Mouse (Mus musculus) neural tube, embryonic 13.5 days (tissue): Measurements from ENCODE around the gene Vat1. TPM values are rescaled to one million over a fixed set of nuclear protein-coding genes. Genes with fewer than 3 reads are reported as not detected.
"Not testable (repeated sequence)": the region's sequence is repeated elsewhere in the genome, so short reads cannot be mapped to it uniquely, and the experiment has no call there.

ENCODE experiments used
- ATAC-seq: fragments of 200-750 bp; cut with Nextera tagmentation; 2 replicates; pipeline ENCODE4 v1.8.0; 2017; ENCODE audit warnings: low read depth, mild to moderate bottlenecking, moderate TSS enrichment, moderate library complexity
- H3K27ac ChIP-seq: fragments of 300-500 bp; sonication (generic); replicated peaks from 2 replicates; pipeline ENCODE4 v1.5.1; 2015; ENCODE audit warnings: moderate library complexity, mild to moderate bottlenecking, inconsistent platforms
- H3K27me3 ChIP-seq: fragments of 300-500 bp; sonication (generic); 2 replicates; pipeline ENCODE4 v1.6.1; 2015; ENCODE audit warnings: mild to moderate bottlenecking, inconsistent platforms
- H3K36me3 ChIP-seq: fragments of 300-500 bp; sonication (generic); 2 replicates; pipeline ENCODE4 v1.6.1; 2015; ENCODE audit warnings: mild to moderate bottlenecking, inconsistent platforms
- H3K4me1 ChIP-seq: fragments of 300-500 bp; sonication (generic); replicated peaks from 2 replicates; pipeline ENCODE4 v1.6.1; 2015; ENCODE audit warnings: inconsistent platforms
- H3K4me2 ChIP-seq: fragments of 300-500 bp; sonication (generic); 2 replicates; pipeline ENCODE4 v1.6.1; 2015; ENCODE audit warnings: inconsistent platforms, mild to moderate bottlenecking, moderate library complexity
- H3K4me3 ChIP-seq: fragments of 300-500 bp; sonication (generic); 2 replicates; pipeline ENCODE4 v1.5.1; 2015; ENCODE audit warnings: mild to moderate bottlenecking, inconsistent platforms
- H3K9ac ChIP-seq: fragments of 300-500 bp; sonication (generic); 2 replicates; pipeline ENCODE4 v1.6.1; 2015; ENCODE audit warnings: moderate library complexity, mild to moderate bottlenecking, inconsistent platforms
- H3K9me3 ChIP-seq: fragments of 300-500 bp; sonication (generic); 2 replicates; pipeline ENCODE4 v1.6.1; 2016; ENCODE audit warnings: inconsistent platforms
- WGBS: fragments of 180-500 bp; shearing (Covaris S2); methylation state at CpG from one replicate; pipeline ENCODE4 v1.1.7; 2015; 5-methylcytosine and 5-hydroxymethylcytosine counted together
- polyA plus RNA-seq: library from polyadenylated mRNA; unstranded; fragments of >200 nt; fragmentation: Nextera tagmentation; extraction: Ambion mirVana; gene quantifications from 2 replicates; pipeline ENCODE4 v1.2.1, GENCODE M21; 2015

Vat1 gene
- polyA plus RNA-seq, 1 experiment from 2014 or later = 75.8 TPM

GRCm38 (mm10) chr11:101476361-101476760, 10.3 kb upstream of the Vat1 start:
- 81% methylated on average over 4 of the region's 4 CpGs for WGBS
- not testable (repeated sequence) for H3K9me3 ChIP-seq, H3K4me3 ChIP-seq, H3K27me3 ChIP-seq, H3K4me2 ChIP-seq, H3K36me3 ChIP-seq, H3K9ac ChIP-seq, ATAC-seq, H3K27ac ChIP-seq
- peaks cover 51% of the 10 kb centered on the region for H3K4me1 ChIP-seq

DNA sequence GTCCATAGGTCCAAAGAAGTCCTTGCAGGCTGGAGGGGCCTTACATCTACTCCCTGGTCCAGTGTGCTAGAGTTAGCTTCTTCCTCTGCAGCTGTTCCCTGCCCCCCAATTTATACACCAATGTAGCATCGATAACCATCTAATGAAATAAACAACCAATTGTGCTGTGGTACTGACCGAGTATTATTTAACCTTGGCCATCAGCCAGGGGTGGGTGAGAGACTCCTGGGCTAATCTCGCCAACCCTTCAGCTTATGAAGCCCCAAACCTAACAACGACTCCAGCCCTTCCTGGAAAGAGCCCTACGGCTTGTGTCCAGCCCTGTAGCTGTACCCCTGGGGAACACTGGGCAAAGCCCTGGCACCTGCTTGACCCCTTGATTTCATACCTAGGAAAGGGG, 8.3 kb upstream of the Vat1 start:
- Histone ChIP-seq H3K36me3 (peaks cover 17% of the 10 kb centered on the region), H3K4me2 (no peak overlapping the region), H3K27me3 (no peaks in the 10 kb centered on the region), H3K4me1 (peaks cover 58% of the 10 kb centered on the region), H3K9ac (no peak overlapping the region), H3K4me3 (no peak overlapping the region), H3K27ac (no peak overlapping the region), H3K9me3 (no peaks in the 10 kb centered on the region)
- 64% methylated on average over 5 of the region's 5 CpGs for WGBS
- ATAC-seq = no peak

DNA sequence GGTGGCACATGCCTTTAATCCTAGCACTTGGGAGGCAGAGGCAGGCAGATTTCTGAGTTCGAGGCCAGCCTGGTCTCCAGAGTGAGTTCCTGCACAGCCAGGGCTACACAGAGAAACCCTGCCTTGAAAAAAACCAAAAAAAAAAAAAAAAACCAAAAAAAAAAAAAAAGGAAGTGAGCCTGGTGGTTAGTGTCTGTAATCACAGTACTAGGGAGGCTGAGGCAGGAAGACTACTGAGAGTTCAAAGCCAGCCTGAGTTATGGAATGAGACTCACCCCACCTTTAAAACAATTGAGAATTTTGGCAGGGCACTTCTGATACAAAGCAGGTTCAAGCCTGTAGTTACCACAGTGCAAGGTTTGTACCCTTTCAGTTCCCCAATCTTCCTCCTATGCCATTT, 7.7 kb upstream of the Vat1 start:
- H3K27me3 ChIP-seq, H3K9ac ChIP-seq, H3K9me3 ChIP-seq, H3K27ac ChIP-seq, ATAC-seq, H3K4me3 ChIP-seq, H3K4me2 ChIP-seq: not testable (repeated sequence)
- WGBS = 100% methylated on average over 1 of the region's 1 CpGs
- peaks cover 17% of the 10 kb centered on the region for H3K36me3 ChIP-seq
- peaks cover 58% of the 10 kb centered on the region for H3K4me1 ChIP-seq

- Histone ChIP-seq H3K4me1 (peaks cover 59% of the 10 kb centered on the region), H3K9me3 (no peaks in the 10 kb centered on the region), H3K27ac (peak overlapping the region; percentile 19; the same call in 1 of the 2 replicates), H3K36me3 (peaks cover 17% of the 10 kb centered on the region), H3K4me3 (no peak overlapping the region), H3K9ac (no peak overlapping the region), H3K27me3 (no peaks in the 10 kb centered on the region), H3K4me2 (no peak overlapping the region)
- ATAC-seq = no peak
- 47% methylated on average over 7 of the region's 7 CpGs for WGBS
Observed at GRCm38 (mm10) chr11:101472336-101472735, 6.3 kb upstream of the Vat1 start.

- Histone ChIP-seq H3K4me1 (peaks cover 59% of the 10 kb centered on the region), H3K9ac (no peak overlapping the region), H3K9me3 (no peaks in the 10 kb centered on the region), H3K27ac (peak overlapping the region; percentile 19; the same call in 1 of the 2 replicates), H3K4me2 (no peak overlapping the region), H3K36me3 (peaks cover 17% of the 10 kb centered on the region), H3K27me3 (no peaks in the 10 kb centered on the region), H3K4me3 (no peak overlapping the region)
- 60% methylated on average over 3 of the region's 3 CpGs for WGBS
- ATAC-seq = no peak
Observed at GRCm38 (mm10) chr11:101471926-101472325, 5.9 kb upstream of the Vat1 start.

DNA sequence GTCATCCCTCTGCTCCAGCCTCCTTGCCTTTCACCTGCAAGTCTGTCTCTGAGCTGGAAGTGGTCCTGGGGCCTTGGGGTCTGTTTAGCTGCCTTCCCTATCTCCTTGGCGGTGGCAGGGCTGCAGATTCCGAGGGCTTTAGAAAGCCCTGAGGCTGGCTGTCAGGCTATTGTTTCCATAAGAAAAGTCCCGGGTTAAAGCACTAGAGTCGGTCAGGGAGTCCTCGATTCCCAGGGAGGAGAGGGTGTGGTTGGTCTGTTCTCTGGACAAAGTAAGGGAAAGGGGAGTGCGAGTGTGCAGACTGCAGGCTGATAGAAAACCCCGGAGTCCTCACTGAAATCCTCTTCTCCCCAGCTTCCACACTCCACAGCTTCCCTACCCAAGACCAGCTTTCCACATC, 4.2 kb upstream of the Vat1 start:
- Histone ChIP-seq H3K4me1 (peaks cover 67% of the 10 kb centered on the region), H3K9ac (peak overlapping the region; percentile 49; the same call in 1 of the 2 replicates)
- no peak for ATAC-seq

DNA sequence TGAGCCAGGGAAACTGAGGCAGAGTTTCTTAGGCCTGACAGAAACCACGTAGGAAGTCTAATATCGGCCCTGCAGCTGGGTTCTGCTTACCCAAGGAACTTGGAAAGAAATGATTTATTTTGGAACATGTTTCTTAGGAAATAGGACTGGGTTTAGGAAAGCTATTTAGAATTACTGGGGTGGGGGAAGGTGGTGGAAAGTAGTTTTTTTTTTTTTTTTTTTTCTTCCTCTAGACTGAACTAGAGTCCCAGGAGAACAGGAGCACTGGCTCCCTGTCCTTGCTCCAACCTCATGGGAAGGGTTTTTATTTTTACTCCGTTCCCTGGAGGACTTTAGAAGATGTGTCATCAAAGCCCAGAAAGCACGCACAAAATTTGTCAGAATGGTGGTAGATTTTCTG, 3.1 kb upstream of the Vat1 start:
- Histone ChIP-seq H3K27me3 (no peaks in the 10 kb centered on the region), H3K27ac (no peak overlapping the region), H3K36me3 (peaks cover 17% of the 10 kb centered on the region), H3K4me2 (peak overlapping the region; percentile 73), H3K4me1 (peaks cover 73% of the 10 kb centered on the region), H3K9me3 (no peaks in the 10 kb centered on the region), H3K9ac (peak overlapping the region; percentile 84), H3K4me3 (peak overlapping the region; percentile 77)
- WGBS = 60% methylated on average over 4 of the region's 4 CpGs
- no peak for ATAC-seq

More for the DNA sequence above, 4.2 kb upstream of the Vat1 start:
- Histone ChIP-seq H3K27ac (no peak overlapping the region; the same call in 1 of the 2 replicates), H3K27me3 (no peaks in the 10 kb centered on the region), H3K36me3 (peaks cover 17% of the 10 kb centered on the region), H3K9me3 (no peaks in the 10 kb centered on the region), H3K4me2 (peak overlapping the region; percentile 41), H3K4me3 (peak overlapping the region; percentile 3)
- WGBS = 17% methylated on average over 7 of the region's 7 CpGs

- Histone ChIP-seq H3K27me3 (no peaks in the 10 kb centered on the region), H3K9ac (peak overlapping the region; percentile 84), H3K4me1 (peaks cover 76% of the 10 kb centered on the region), H3K4me3 (peak overlapping the region; percentile 77), H3K36me3 (peaks cover 17% of the 10 kb centered on the region), H3K9me3 (no peaks in the 10 kb centered on the region), H3K27ac (peak overlapping the region; percentile 90; the same call in 1 of the 2 replicates), H3K4me2 (peak overlapping the region; percentile 73)
- 5% methylated on average over 13 of the region's 13 CpGs for WGBS
- no peak for ATAC-seq
Observed at GRCm38 (mm10) chr11:101468731-101469130, 2.7 kb upstream of the Vat1 start.

DNA sequence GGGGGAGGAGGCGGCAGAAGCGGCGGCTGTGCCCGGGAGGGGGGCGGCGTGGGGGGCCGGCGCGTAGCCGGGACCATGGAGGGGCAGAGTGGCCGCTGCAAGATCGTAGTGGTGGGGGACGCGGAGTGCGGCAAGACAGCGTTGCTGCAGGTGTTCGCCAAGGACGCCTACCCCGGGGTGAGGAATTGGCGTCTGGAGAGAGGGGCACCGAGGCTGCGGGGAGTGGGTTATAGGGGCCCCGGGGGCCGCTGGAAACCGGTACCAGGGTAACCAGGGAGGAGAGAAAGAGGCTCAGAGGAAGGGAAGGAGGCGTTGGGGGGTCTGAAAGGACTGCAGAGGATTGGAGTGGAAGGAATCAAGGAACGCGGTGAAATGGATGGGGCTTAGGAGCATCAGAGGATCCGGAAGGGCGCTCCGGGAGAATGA, 2.2 kb upstream of the Vat1 start:
- Histone ChIP-seq H3K36me3 (peaks cover 17% of the 10 kb centered on the region), H3K4me3 (peak overlapping the region; percentile 77), H3K9me3 (no peaks in the 10 kb centered on the region), H3K27me3 (no peaks in the 10 kb centered on the region), H3K9ac (peak overlapping the region; percentile 84), H3K4me2 (peak overlapping the region; percentile 73), H3K27ac (peak overlapping the region; percentile 90), H3K4me1 (peaks cover 80% of the 10 kb centered on the region)
- ATAC-seq = peak; percentile 42
- WGBS = under 1% methylated on average over 29 of the region's 31 CpGs

DNA sequence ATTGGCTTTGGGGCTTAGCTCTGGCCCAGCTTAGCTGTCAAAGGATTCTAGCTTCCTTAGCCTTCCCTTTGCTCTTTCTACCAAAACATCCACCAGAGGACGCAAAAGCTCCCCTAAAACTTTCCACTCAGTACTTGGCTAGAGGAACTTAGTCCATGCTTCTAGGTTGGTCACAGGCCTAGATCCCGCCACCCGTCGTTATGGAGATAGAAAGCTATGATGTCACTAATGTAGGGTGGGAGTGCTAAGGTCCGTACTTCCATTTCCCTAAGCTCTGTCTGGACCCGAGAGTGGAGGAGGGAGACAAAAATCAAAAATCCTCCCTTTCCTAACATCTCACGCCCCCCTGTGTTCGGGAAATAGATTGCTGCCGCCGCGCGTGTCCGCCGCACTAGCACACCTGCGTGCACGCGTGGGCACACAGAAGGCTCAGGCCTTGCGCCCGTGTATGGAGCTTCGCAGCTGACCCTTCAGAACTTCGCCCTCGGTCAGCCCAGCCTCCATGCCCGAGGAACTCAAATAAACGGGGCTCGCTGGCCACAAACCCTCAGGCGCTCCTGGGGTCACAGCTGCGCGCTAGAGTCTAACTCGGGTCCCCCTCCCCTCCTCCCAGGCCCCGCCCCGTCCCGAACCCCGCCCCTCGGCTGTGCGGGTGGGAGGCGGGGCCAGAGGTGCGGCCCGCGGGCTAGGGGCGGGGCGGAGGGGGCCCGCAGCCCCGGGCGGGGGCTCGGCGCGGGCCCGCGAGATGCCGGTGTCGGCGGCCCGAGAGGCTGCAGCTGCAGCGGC, 1.6 kb upstream of the Vat1 start:
- peak overlapping the region; percentile 84 for H3K9ac ChIP-seq
- no peaks in the 10 kb centered on the region for H3K27me3 ChIP-seq
- peaks cover 80% of the 10 kb centered on the region for H3K4me1 ChIP-seq
- peak overlapping the region; percentile 77 for H3K4me3 ChIP-seq
- peaks cover 17% of the 10 kb centered on the region for H3K36me3 ChIP-seq
- peak overlapping the region; percentile 90 for H3K27ac ChIP-seq
- ATAC-seq = peak; percentile 63
- H3K4me2 ChIP-seq = peak overlapping the region; percentile 73
- WGBS = under 1% methylated on average over 54 of the region's 54 CpGs
- no peaks in the 10 kb centered on the region for H3K9me3 ChIP-seq

GRCm38 (mm10) chr11:101466552-101466950, 521 bp upstream of the Vat1 start:
- Histone ChIP-seq H3K4me2 (peak overlapping the region; percentile 86), H3K4me3 (peak overlapping the region; percentile 99), H3K4me1 (peaks cover 76% of the 10 kb centered on the region), H3K36me3 (peaks cover 22% of the 10 kb centered on the region)
- H3K9ac ChIP-seq, H3K27me3 ChIP-seq, H3K27ac ChIP-seq, H3K9me3 ChIP-seq, ATAC-seq: not testable (repeated sequence)
- 59% methylated on average over 5 of the region's 5 CpGs for WGBS

GRCm38 (mm10) chr11:101465101-101465868, 745 bp downstream of the Vat1 start:
- no peaks in the 10 kb centered on the region for H3K27me3 ChIP-seq
- H3K4me1 ChIP-seq = peaks cover 64% of the 10 kb centered on the region
- peak overlapping the region; percentile 93 for H3K9ac ChIP-seq
- no peaks in the 10 kb centered on the region for H3K9me3 ChIP-seq
- peak overlapping the region; percentile 99 for H3K4me3 ChIP-seq
- peak overlapping the region; percentile 86 for H3K4me2 ChIP-seq
- peak; percentile 42 for ATAC-seq
- peak overlapping the region; percentile 93 for H3K27ac ChIP-seq
- under 1% methylated on average over 51 of the region's 51 CpGs for WGBS
- H3K36me3 ChIP-seq = peaks cover 24% of the 10 kb centered on the region
